Mouse (Mus musculus) macrophage (primary cell): Measurements from ENCODE around the gene Ift57. TPM values are rescaled to one million over a fixed set of nuclear protein-coding genes. Genes with fewer than 3 reads are reported as not detected.
A peak's percentile ranks its signal among the peaks of the same experiment; 100 is the strongest.

Experiments
- H3K27ac ChIP-seq: fragments of 350-480 bp; formaldehyde crosslinking; 2 replicates; pipeline ENCODE4 v1.9.0; 2021
- H3K36me3 ChIP-seq: fragments of 350-480 bp; formaldehyde crosslinking; 2 replicates; pipeline ENCODE4 v1.9.0; 2021; ENCODE audit errors: inconsistent target
- H3K4me3 ChIP-seq: fragments of 350-480 bp; formaldehyde crosslinking; 2 replicates; pipeline ENCODE4 v1.9.0; 2021; ENCODE audit errors: inconsistent target
- H3K79me2 ChIP-seq: fragments of 350-480 bp; formaldehyde crosslinking; 2 replicates; pipeline ENCODE4 v1.9.0; 2021; ENCODE audit errors: inconsistent target
- WGBS: methylation state at CpG from one replicate; pipeline ENCODE4 v1.1.7; 2026; ENCODE audit warnings: inconsistent platforms; ENCODE audit not compliant: missing documents; 5-methylcytosine and 5-hydroxymethylcytosine counted together
- polyA plus RNA-seq: library from polyadenylated mRNA; stranded (reverse); fragments of 250-400 nt; gene quantifications from 3 replicates; pipeline ENCODE4 v1.2.4, GENCODE M21; 2018; ENCODE audit warnings: inconsistent platforms

Ift57 gene
- polyA plus RNA-seq, 1 experiment from 2014 or later, result 17.6 TPM

GRCm38 (mm10) chr16:49770320-49771189, 71.5 kb downstream of the Ift57 start:
- Histone ChIP-seq H3K79me2 (no peaks in the 10 kb centered on the region), H3K36me3 (no peaks in the 10 kb centered on the region), H3K4me3 (no peak overlapping the region), H3K27ac (no peak overlapping the region)
- 44% methylated on average over 12 of the region's 12 CpGs for WGBS

DNA sequence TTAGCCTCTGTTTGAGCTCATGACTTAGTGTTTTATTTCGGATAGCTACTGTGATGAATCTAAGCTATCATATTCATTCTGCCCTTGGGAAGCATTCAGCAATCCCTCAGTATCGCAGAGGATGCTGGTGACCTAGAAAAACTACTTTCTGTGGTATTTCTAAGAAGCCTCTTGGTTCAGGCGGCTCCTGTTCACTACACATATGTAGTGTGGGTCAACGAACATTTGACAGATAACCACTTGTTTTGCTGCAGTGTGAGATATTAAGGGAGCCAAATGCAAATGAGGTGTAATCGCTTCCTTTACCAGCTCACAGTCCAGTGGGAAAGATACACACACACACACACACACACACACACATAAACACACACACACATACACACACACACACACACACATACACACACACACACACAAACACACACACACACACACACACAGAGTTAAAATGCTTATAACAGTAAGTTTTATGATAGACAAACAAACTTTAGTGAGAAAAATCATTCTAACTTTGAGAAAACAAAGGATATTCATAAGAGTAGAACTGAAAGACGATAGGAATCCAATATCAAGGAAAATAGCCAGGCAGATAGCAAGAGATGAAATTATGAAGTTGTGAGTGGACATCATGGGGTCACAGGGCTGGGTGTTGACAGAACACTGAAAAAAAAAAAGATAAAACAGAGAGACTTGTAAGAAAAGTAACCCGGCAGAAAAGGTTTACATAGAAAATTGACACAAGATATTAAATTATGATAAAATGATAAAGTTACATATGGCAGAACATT, 72.8 kb downstream of the Ift57 start:
- Histone ChIP-seq H3K4me3 (no peak overlapping the region), H3K79me2 (no peaks in the 10 kb centered on the region), H3K36me3 (no peaks in the 10 kb centered on the region), H3K27ac (no peak overlapping the region)
- 80% methylated on average over 6 of the region's 7 CpGs for WGBS

DNA sequence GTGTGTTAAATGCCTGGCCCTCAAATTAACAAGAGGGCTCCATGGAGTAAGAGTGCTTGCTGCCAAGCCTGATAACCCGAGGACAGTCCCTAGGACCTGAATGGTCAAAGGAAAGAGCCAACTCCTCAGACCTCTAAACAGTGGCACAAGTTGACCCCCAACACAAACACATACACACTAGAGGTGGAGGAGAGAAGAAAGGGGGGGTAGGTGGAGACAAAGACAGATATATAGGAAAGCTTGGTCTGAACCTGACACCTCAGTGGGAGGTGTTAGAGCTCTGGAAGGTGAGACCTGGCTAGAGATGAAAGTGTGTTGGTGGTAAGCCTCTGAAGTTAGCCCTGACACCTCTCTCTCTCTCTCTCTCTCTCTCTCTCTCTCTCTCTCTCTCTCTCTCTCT, 73.5 kb downstream of the Ift57 start:
- H3K36me3 ChIP-seq, result no peaks in the 10 kb centered on the region
- 85% methylated on average over 1 of the region's 1 CpGs for WGBS
- H3K27ac ChIP-seq, result no peak overlapping the region
- no peak overlapping the region for H3K4me3 ChIP-seq
- no peaks in the 10 kb centered on the region for H3K79me2 ChIP-seq

DNA sequence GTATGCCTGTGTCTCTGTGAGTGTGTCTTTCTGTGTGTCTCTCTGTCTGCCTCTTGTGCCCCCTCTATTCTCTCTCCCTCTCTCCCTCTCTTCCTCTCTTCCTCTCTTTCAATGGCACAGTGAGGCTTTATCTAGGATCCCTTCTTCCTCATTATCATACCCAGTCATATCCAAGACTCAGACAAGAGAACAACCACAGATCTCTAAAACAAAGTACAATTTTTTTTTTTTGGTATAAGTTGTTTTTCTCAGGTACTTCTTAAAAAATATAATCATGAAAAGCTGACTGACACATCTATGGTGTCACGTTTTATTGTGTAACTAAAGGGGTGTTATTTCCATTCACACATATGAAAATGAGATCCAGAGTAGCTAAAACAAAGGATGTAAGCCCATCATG, 74.0 kb downstream of the Ift57 start:
- no peak overlapping the region for H3K4me3 ChIP-seq
- WGBS, result 58% methylated on average over 1 of the region's 1 CpGs
- no peaks in the 10 kb centered on the region for H3K79me2 ChIP-seq
- H3K27ac ChIP-seq, result no peak overlapping the region
- no peaks in the 10 kb centered on the region for H3K36me3 ChIP-seq

GRCm38 (mm10) chr16:49774059-49775001, 75.3 kb downstream of the Ift57 start:
- H3K4me3 ChIP-seq, result no peak overlapping the region
- WGBS, result 43% methylated on average over 18 of the region's 18 CpGs
- no peaks in the 10 kb centered on the region for H3K79me2 ChIP-seq
- H3K36me3 ChIP-seq, result no peaks in the 10 kb centered on the region
- no peak overlapping the region for H3K27ac ChIP-seq

GRCm38 (mm10) chr16:49775002-49775966, 76.3 kb downstream of the Ift57 start:
- Histone ChIP-seq H3K4me3 (no peak overlapping the region), H3K27ac (no peak overlapping the region), H3K79me2 (no peaks in the 10 kb centered on the region), H3K36me3 (no peaks in the 10 kb centered on the region)
- WGBS, result 54% methylated on average over 22 of the region's 22 CpGs

- WGBS, result 96% methylated on average over 7 of the region's 7 CpGs
- no peak overlapping the region for H3K27ac ChIP-seq
- H3K79me2 ChIP-seq, result no peaks in the 10 kb centered on the region
- H3K4me3 ChIP-seq, result no peak overlapping the region
- H3K36me3 ChIP-seq, result no peaks in the 10 kb centered on the region
Measured at GRCm38 (mm10) chr16:49776981-49777380, 77.9 kb downstream of the Ift57 start.

- peak overlapping the region; percentile 54 for H3K27ac ChIP-seq
- H3K4me3 ChIP-seq, result no peak overlapping the region
- no peaks in the 10 kb centered on the region for H3K36me3 ChIP-seq
- WGBS, result 0% methylated on average over 4 of the region's 5 CpGs
- no peaks in the 10 kb centered on the region for H3K79me2 ChIP-seq
Measured at GRCm38 (mm10) chr16:49781556-49782156, 82.6 kb downstream of the Ift57 start.

DNA sequence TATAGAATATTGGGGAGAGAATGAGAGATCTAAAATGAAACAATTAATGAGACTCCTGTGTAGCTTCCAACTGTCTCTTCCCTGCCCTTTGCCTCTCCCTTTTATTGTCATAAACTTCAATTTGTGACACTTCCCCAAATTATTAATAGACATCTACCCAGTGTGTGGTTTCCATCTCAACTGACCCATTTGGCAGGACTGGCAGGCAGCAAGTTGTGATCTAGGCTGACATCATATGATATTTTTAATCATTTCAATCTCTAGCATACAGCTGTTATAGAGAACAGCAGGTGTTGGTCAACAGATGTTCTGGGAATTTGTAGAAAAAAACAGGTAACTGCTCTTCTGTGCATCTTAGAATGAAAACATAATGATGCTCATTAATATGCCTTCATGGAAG, 84.3 kb downstream of the Ift57 start:
- H3K27ac ChIP-seq, result peak overlapping the region; percentile 54
- no peaks in the 10 kb centered on the region for H3K79me2 ChIP-seq
- no peak overlapping the region for H3K4me3 ChIP-seq
- no peaks in the 10 kb centered on the region for H3K36me3 ChIP-seq

GRCm38 (mm10) chr16:49786116-49786515, 87.1 kb downstream of the Ift57 start:
- no peak overlapping the region for H3K4me3 ChIP-seq
- no peaks in the 10 kb centered on the region for H3K79me2 ChIP-seq
- H3K27ac ChIP-seq, result no peak overlapping the region
- WGBS, result 99% methylated on average over 5 of the region's 6 CpGs
- H3K36me3 ChIP-seq, result no peaks in the 10 kb centered on the region

DNA sequence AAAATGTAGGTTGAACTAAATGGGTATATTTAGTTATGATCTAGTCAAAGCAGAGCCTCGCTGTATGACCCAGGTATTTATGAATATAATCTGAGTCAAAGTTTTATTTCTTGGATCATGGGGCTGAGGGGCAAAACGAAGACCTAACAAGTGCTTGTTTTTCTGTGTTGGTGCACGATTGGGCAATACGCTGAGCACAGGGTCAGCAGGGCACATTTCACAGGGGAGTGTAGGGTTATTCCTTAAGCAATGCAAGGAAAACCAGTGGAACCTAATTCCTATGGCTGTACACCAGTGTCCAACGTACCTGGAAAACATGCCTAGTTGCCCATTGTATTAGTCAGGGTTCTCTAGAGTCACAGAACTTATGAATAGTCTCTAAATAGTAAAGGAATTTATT, 88.7 kb downstream of the Ift57 start:
- H3K79me2 ChIP-seq, result no peaks in the 10 kb centered on the region
- no peak overlapping the region for H3K4me3 ChIP-seq
- H3K27ac ChIP-seq, result no peak overlapping the region
- no peaks in the 10 kb centered on the region for H3K36me3 ChIP-seq
- WGBS, result 93% methylated on average over 5 of the region's 5 CpGs

DNA sequence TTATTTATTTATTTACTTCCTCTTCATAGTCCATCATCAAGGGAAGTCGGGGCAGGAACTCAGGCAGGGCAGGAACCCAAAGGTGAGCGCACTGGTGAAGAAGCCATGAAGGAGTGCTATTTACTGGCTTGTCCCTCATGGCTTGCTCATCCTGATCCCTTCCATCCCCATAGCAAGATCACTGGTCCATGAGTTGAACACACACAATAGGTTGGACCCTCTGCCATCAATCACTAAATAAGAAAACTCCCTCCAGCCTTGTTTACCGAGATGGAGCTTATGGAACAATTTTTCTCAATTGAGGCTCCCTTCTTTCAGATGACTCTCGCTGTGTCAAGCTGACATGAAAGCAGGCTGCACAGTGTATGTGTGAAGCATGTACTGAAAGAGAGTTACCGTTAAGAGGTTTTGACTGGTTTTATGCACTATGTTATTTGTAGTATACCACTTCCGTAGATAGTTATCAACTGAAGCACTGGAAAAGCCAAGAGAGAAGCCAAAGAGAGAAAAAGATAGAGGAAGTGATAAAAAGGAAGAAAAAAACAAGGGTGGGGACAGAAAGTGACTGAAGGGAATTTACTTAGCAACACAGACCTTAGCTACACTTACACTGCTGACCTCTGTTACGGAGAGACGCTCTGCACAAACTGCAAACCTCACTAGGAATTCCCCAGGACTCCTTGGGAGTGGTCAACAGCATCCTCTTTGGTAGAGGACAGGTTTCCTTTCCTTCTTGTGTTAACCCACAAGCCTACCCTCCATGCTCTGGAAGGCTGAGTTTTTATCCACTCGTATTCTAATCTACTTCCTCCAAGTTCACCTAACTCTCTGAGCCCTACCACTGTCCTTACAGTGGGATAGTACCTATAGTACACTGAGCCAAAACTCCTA, 91.8 kb downstream of the Ift57 start:
- no peak overlapping the region for H3K4me3 ChIP-seq
- no peaks in the 10 kb centered on the region for H3K79me2 ChIP-seq
- no peaks in the 10 kb centered on the region for H3K36me3 ChIP-seq
- 20% methylated on average over 9 of the region's 9 CpGs for WGBS
- H3K27ac ChIP-seq, result 0 out of 2 replicates have a peak overlapping the region, but pooled peaks have one; percentile 15
